Mouse (Mus musculus): ENCODE data around the gene Gpx3. TPM values are rescaled to one million over a fixed set of nuclear protein-coding genes. Genes with fewer than 3 reads are reported as not detected.
"Not testable (repeated sequence)": the region's sequence is repeated elsewhere in the genome, so short reads cannot be mapped to it uniquely, and the experiment has no call there.

The Gpx3 gene
- polyA plus RNA-seq, 1 experiment from 2014 or later, result 6,664 TPM

GRCm38 (mm10) chr11:54887927-54888326 is 14.3 kb upstream of the Gpx3 start:
- Histone ChIP-seq H3K27ac (ENCODE audit: low read depth, low read length) (no peak overlapping the region), H3K36me3 (ENCODE audit: control insufficient read depth, insufficient read depth) (no peaks in the 10 kb centered on the region), H3K4me3 (ENCODE audit: low read depth, low read length) (no peak overlapping the region), H3K4me1 (replicated peaks; ENCODE audit: control insufficient read depth, insufficient read depth, low read length) (no peaks in the 10 kb centered on the region), H3K4me2 (replicated peaks; ENCODE audit: low read depth) (no peak overlapping the region), H3K9ac (ENCODE audit: low read depth, low read length) (no peak overlapping the region), H3K27me3 (replicated peaks; ENCODE audit: control insufficient read depth, insufficient read depth, low read length) (no peaks in the 10 kb centered on the region), H3K9me3 (ENCODE audit: control insufficient read depth) (no peaks in the 10 kb centered on the region)
- 60% methylated on average over 6 of the region's 6 CpGs for WGBS
- TF ChIP-seq CTCF (IDR thresholded peaks at IDR 0.05; ENCODE audit: low read depth), result no peak
- no peak for ATAC-seq

GRCm38 (mm10) chr11:54891341-54891740 is 10.9 kb upstream of the Gpx3 start:
- Histone ChIP-seq H3K9ac (ENCODE audit: low read depth, low read length) (no peak overlapping the region), H3K27me3 (replicated peaks; ENCODE audit: control insufficient read depth, insufficient read depth, low read length) (no peaks in the 10 kb centered on the region), H3K4me1 (replicated peaks; ENCODE audit: control insufficient read depth, insufficient read depth, low read length) (no peaks in the 10 kb centered on the region), H3K9me3 (ENCODE audit: control insufficient read depth) (no peaks in the 10 kb centered on the region), H3K36me3 (ENCODE audit: control insufficient read depth, insufficient read depth) (no peaks in the 10 kb centered on the region), H3K4me3 (ENCODE audit: low read depth, low read length) (no peak overlapping the region), H3K27ac (ENCODE audit: low read depth, low read length) (no peak overlapping the region), H3K4me2 (replicated peaks; ENCODE audit: low read depth) (no peak overlapping the region)
- 91% methylated on average over 5 of the region's 5 CpGs for WGBS
- ATAC-seq, result no peak
- TF ChIP-seq CTCF (IDR thresholded peaks at IDR 0.05; ENCODE audit: low read depth), result no peak

GRCm38 (mm10) chr11:54892091-54892490 is 10.2 kb upstream of the Gpx3 start:
- Histone ChIP-seq H3K9me3 (ENCODE audit: control insufficient read depth) (no peaks in the 10 kb centered on the region), H3K4me3 (ENCODE audit: low read depth, low read length) (no peak overlapping the region), H3K4me1 (replicated peaks; ENCODE audit: control insufficient read depth, insufficient read depth, low read length) (no peaks in the 10 kb centered on the region), H3K9ac (ENCODE audit: low read depth, low read length) (no peak overlapping the region), H3K4me2 (replicated peaks; ENCODE audit: low read depth) (no peak overlapping the region), H3K36me3 (ENCODE audit: control insufficient read depth, insufficient read depth) (no peaks in the 10 kb centered on the region), H3K27ac (ENCODE audit: low read depth, low read length) (no peak overlapping the region), H3K27me3 (replicated peaks; ENCODE audit: control insufficient read depth, insufficient read depth, low read length) (no peaks in the 10 kb centered on the region)
- 40% methylated on average over 7 of the region's 7 CpGs for WGBS
- no peak for TF ChIP-seq CTCF (IDR thresholded peaks at IDR 0.05; ENCODE audit: low read depth)
- ATAC-seq, result no peak

GRCm38 (mm10) chr11:54894589-54894988 is 7.7 kb upstream of the Gpx3 start:
- Histone ChIP-seq H3K27ac (ENCODE audit: low read depth, low read length) (peak overlapping the region; percentile 75), H3K27me3 (replicated peaks; ENCODE audit: control insufficient read depth, insufficient read depth, low read length) (no peaks in the 10 kb centered on the region), H3K4me2 (replicated peaks; ENCODE audit: low read depth) (no peak overlapping the region), H3K9ac (ENCODE audit: low read depth, low read length) (no peak overlapping the region), H3K36me3 (ENCODE audit: control insufficient read depth, insufficient read depth) (no peaks in the 10 kb centered on the region), H3K9me3 (ENCODE audit: control insufficient read depth) (no peaks in the 10 kb centered on the region), H3K4me3 (ENCODE audit: low read depth, low read length) (no peak overlapping the region), H3K4me1 (replicated peaks; ENCODE audit: control insufficient read depth, insufficient read depth, low read length) (no peaks in the 10 kb centered on the region)
- 39% methylated on average over 9 of the region's 9 CpGs for WGBS
- peak; percentile 72 for ATAC-seq
- TF ChIP-seq CTCF (IDR thresholded peaks at IDR 0.05; ENCODE audit: low read depth), result no peak

GRCm38 (mm10) chr11:54896646-54897045 is 5.6 kb upstream of the Gpx3 start:
- not testable (repeated sequence) for H3K4me3 ChIP-seq (ENCODE audit: low read depth, low read length); H3K4me2 ChIP-seq (replicated peaks; ENCODE audit: low read depth); H3K9me3 ChIP-seq (ENCODE audit: control insufficient read depth); H3K4me1 ChIP-seq (replicated peaks; ENCODE audit: control insufficient read depth, insufficient read depth, low read length); ATAC-seq; H3K9ac ChIP-seq (ENCODE audit: low read depth, low read length); H3K27me3 ChIP-seq (replicated peaks; ENCODE audit: control insufficient read depth, insufficient read depth, low read length); H3K36me3 ChIP-seq (ENCODE audit: control insufficient read depth, insufficient read depth)
- 73% methylated on average over 3 of the region's 3 CpGs for WGBS
- H3K27ac ChIP-seq (ENCODE audit: low read depth, low read length), result peak overlapping the region; percentile 41; the same call in 1 of the 2 replicates

- 0 out of 2 replicates have a peak, but pooled peaks cover 5% of the 10 kb centered on the region for H3K4me1 ChIP-seq (replicated peaks; ENCODE audit: control insufficient read depth, insufficient read depth, low read length)
- peak; percentile 52 for ATAC-seq
- no peaks in the 10 kb centered on the region for H3K9me3 ChIP-seq (ENCODE audit: control insufficient read depth)
These were observed 4.8 kb upstream of the Gpx3 start for GRCm38 (mm10) chr11:54897470-54897869.

GRCm38 (mm10) chr11:54899657-54900056 is 2.6 kb upstream of the Gpx3 start:
- H3K9ac ChIP-seq (ENCODE audit: low read depth, low read length), result no peak overlapping the region
- no peaks in the 10 kb centered on the region for H3K27me3 ChIP-seq (replicated peaks; ENCODE audit: control insufficient read depth, insufficient read depth, low read length)
- no peak overlapping the region for H3K4me3 ChIP-seq (ENCODE audit: low read depth, low read length)
- no peak overlapping the region for H3K4me2 ChIP-seq (replicated peaks; ENCODE audit: low read depth)
- peak overlapping the region; percentile 57; the same call in 1 of the 2 replicates for H3K27ac ChIP-seq (ENCODE audit: low read depth, low read length)
- no peaks in the 10 kb centered on the region for H3K36me3 ChIP-seq (ENCODE audit: control insufficient read depth, insufficient read depth)
- H3K9me3 ChIP-seq (ENCODE audit: control insufficient read depth), result no peaks in the 10 kb centered on the region
- 42% methylated on average over 4 of the region's 4 CpGs for WGBS
- peaks cover 6% of the 10 kb centered on the region; the same call in 1 of the 2 replicates for H3K4me1 ChIP-seq (replicated peaks; ENCODE audit: control insufficient read depth, insufficient read depth, low read length)
- no peak for TF ChIP-seq CTCF (IDR thresholded peaks at IDR 0.05; ENCODE audit: low read depth)
- ATAC-seq, result no peak

More at GRCm38 (mm10) chr11:54897470-54897869, 4.8 kb upstream of the Gpx3 start:
- TF ChIP-seq CTCF (IDR thresholded peaks at IDR 0.05; ENCODE audit: low read depth), result no peak
- no peak overlapping the region for H3K9ac ChIP-seq (ENCODE audit: low read depth, low read length)
- WGBS, result 35% methylated on average over 5 of the region's 5 CpGs
- no peak overlapping the region for H3K4me2 ChIP-seq (replicated peaks; ENCODE audit: low read depth)
- H3K27ac ChIP-seq (ENCODE audit: low read depth, low read length), result peak overlapping the region; percentile 41; the same call in 1 of the 2 replicates
- no peaks in the 10 kb centered on the region for H3K27me3 ChIP-seq (replicated peaks; ENCODE audit: control insufficient read depth, insufficient read depth, low read length)
- no peaks in the 10 kb centered on the region for H3K36me3 ChIP-seq (ENCODE audit: control insufficient read depth, insufficient read depth)
- H3K4me3 ChIP-seq (ENCODE audit: low read depth, low read length), result no peak overlapping the region
